In genomic region chr12:20815599-20815998, GRCm38 (mm10) we compare ENCODE assay signal across 8 mouse cellular contexts.
DNase-seq lines count a peak whose midpoint lies in the region; ATAC-seq and TF ChIP-seq lines count a peak whose summit lies in the region.

No protein-coding gene starts in this region.

- H3K9ac ChIP-seq in heart, postnatal 0 days (replicated peaks; ENCODE audit: low read depth, low read length), result no peak overlapping the region; the same call in 1 of the 2 replicates
- H3K9ac ChIP-seq in kidney, postnatal 0 days (ENCODE audit: low read depth, low read length), result 0 out of 2 replicates have a peak overlapping the region, but pooled peaks have one; percentile 23
- peak overlapping the region; percentile 52 for H3K9ac ChIP-seq in lung, embryonic 16.5 days (ENCODE audit: low read length)

- DNase-seq in left cerebral cortex, postnatal 10 days (ENCODE audit: extremely low spot score in 1 of 2, low spot score in 2 of 2), result peak; percentile 0 to 46
- no peak for DNase-seq in left cerebral cortex, adult 11 months (ENCODE audit: low spot score)
- peak; percentile 15 for DNase-seq in forebrain, embryonic 10.5 days (ENCODE audit: extremely low spot score, low spot score)
- peak; percentile 5 for DNase-seq in heart, postnatal 0 days (ENCODE audit: low spot score)
- DNase-seq in kidney, postnatal 0 days (ENCODE audit: low spot score), result peak; percentile 50
- DNase-seq in ovary, postnatal 10 days (ENCODE audit: low spot score), result peak; percentile 6

- H3K27ac ChIP-seq in forebrain, embryonic 10.5 days, result no peak overlapping the region
- no peak overlapping the region for H3K27ac ChIP-seq in heart, postnatal 0 days (ENCODE audit: low read depth)
- H3K27ac ChIP-seq in kidney, postnatal 0 days, result no peak overlapping the region
- no peak overlapping the region for H3K27ac ChIP-seq in lung, embryonic 16.5 days (ENCODE audit: low read length)

- H3K27me3 ChIP-seq in forebrain, embryonic 10.5 days (ENCODE audit: poor library complexity, severe bottlenecking), result no peaks in the 10 kb centered on the region
- H3K27me3 ChIP-seq in heart, postnatal 0 days (ENCODE audit: control insufficient read depth, insufficient read depth, low read length), result no peaks in the 10 kb centered on the region
- no peaks in the 10 kb centered on the region for H3K27me3 ChIP-seq in kidney, postnatal 0 days (ENCODE audit: insufficient read depth, low read length)
- H3K27me3 ChIP-seq in lung, embryonic 16.5 days (ENCODE audit: control insufficient read depth, insufficient read depth, low read depth, low read length), result no peaks in the 10 kb centered on the region

- TF ChIP-seq EP300 in heart, postnatal 0 days (IDR thresholded peaks at IDR 0.05; ENCODE audit: low read depth), result no peak

- peak overlapping the region; percentile 46 for H3K4me2 ChIP-seq in heart, postnatal 0 days (ENCODE audit: low read depth, low read length)
- H3K4me2 ChIP-seq in kidney, postnatal 0 days (ENCODE audit: low read length), result peak overlapping the region; percentile 38
- peak overlapping the region; percentile 43 for H3K4me2 ChIP-seq in lung, embryonic 16.5 days (ENCODE audit: low read depth, low read length)

- H3K9me3 ChIP-seq in forebrain, embryonic 10.5 days, result peaks cover 59% of the 10 kb centered on the region
- peaks cover 11% of the 10 kb centered on the region; the same call in 1 of the 2 replicates for H3K9me3 ChIP-seq in heart, postnatal 0 days (replicated peaks; ENCODE audit: control insufficient read depth, low read length)
- H3K9me3 ChIP-seq in kidney, postnatal 0 days (replicated peaks; ENCODE audit: low read length), result peaks cover 3% of the 10 kb centered on the region; the same call in 1 of the 2 replicates
- peaks cover 10% of the 10 kb centered on the region for H3K9me3 ChIP-seq in lung, embryonic 16.5 days (ENCODE audit: control insufficient read depth, low read length)

- no peaks in the 10 kb centered on the region for H3K4me1 ChIP-seq in forebrain, embryonic 10.5 days
- H3K4me1 ChIP-seq in heart, postnatal 0 days (ENCODE audit: control insufficient read depth, insufficient read depth), result no peaks in the 10 kb centered on the region
- H3K4me1 ChIP-seq in kidney, postnatal 0 days (replicated peaks; ENCODE audit: insufficient read depth, low read length), result no peaks in the 10 kb centered on the region
- no peaks in the 10 kb centered on the region for H3K4me1 ChIP-seq in lung, embryonic 16.5 days (replicated peaks; ENCODE audit: control insufficient read depth, insufficient read depth, low read length)

- peak overlapping the region; percentile 40 for H3K4me3 ChIP-seq in forebrain, embryonic 10.5 days
- H3K4me3 ChIP-seq in heart, postnatal 0 days (ENCODE audit: low read depth, low read length), result peak overlapping the region; percentile 49
- peak overlapping the region; percentile 26 for H3K4me3 ChIP-seq in kidney, postnatal 0 days (replicated peaks; ENCODE audit: low read depth, low read length)
- H3K4me3 ChIP-seq in lung, embryonic 16.5 days (ENCODE audit: low read length), result peak overlapping the region; percentile 46

- ATAC-seq in heart, postnatal 0 days (ENCODE audit: insufficient read depth, low read depth), result peak; percentile 94
- ATAC-seq in kidney, postnatal 0 days (replicated peaks; ENCODE audit: low FRiP score, low read depth), result peak; percentile 92
- ATAC-seq in lung, embryonic 16.5 days (ENCODE audit: low read depth), result peak; percentile 96
- no peak for ATAC-seq in erythroid progenitor cell, adult 5-6 weeks (replicated peaks; ENCODE audit: low FRiP score, poor library complexity, severe bottlenecking)

- intact Hi-C loops in left cerebral cortex, postnatal 10 days (cut with DNase I), result no loop called here

- H3K36me3 ChIP-seq in forebrain, embryonic 10.5 days (replicated peaks), result no peaks in the 10 kb centered on the region
- H3K36me3 ChIP-seq in heart, postnatal 0 days (replicated peaks; ENCODE audit: control insufficient read depth, insufficient read depth, low read length), result no peaks in the 10 kb centered on the region
- H3K36me3 ChIP-seq in kidney, postnatal 0 days (ENCODE audit: insufficient read depth, low read length), result no peaks in the 10 kb centered on the region
- no peaks in the 10 kb centered on the region for H3K36me3 ChIP-seq in lung, embryonic 16.5 days (ENCODE audit: control insufficient read depth, insufficient read depth, low read length)

- 15% methylated on average over 38 of the region's 38 CpGs for WGBS in forebrain, embryonic 10.5 days
- 7% methylated on average over 32 of the region's 38 CpGs for WGBS in heart, postnatal 0 days
- 21% methylated on average over 27 of the region's 38 CpGs for WGBS in kidney, postnatal 0 days
- WGBS in lung, embryonic 16.5 days, result 10% methylated on average over 30 of the region's 38 CpGs

- TF ChIP-seq CTCF in heart, postnatal 0 days (IDR thresholded peaks at IDR 0.05; ENCODE audit: low read depth), result no peak
- no peak for TF ChIP-seq CTCF in kidney, postnatal 0 days (IDR thresholded peaks at IDR 0.05; ENCODE audit: low read depth)
